Comparison of ENCODE assay signal across 9 mouse cellular contexts in the genomic region with DNA sequence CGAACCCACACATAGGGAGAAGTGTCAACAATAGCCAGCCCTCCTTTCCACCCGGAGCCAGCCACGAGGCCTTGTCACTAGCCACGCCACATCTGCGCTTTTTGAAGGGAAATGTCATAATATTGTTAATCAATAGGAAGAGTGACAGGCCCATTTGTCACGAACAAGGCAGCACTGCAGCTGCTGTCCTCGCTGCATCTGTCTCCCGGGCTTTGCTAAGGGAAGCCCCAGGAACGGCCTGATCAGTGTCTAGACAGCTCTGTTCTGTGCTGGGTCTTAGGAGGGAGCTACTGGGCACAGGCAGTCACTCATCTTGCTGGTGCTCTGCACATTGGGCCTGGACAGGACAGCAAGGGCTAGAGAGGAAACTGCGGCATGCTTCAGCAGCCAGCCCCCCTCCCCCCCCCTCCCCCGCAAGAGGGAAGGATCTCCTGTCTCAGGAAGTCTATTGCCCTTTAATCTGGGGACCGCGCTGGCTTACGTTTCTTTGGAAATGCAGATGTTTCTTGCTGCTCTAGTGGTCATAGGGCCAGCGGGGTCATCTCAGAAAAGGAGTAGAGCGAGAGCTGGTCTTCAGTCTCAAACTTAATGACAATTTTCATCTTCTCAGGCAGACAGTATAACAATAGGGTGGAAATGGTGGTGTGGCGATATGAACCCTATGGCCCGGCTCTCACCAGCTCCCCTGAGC.
DNase-seq lines count a peak whose midpoint lies in the region; ATAC-seq and TF ChIP-seq lines count a peak whose summit lies in the region.
"Had no signal": no experiment of that assay in that cellular context is flagged by ENCODE, and none has a peak within 500 bp of the region (broad histone marks: within the 10 kb centered on the region; RNA-seq: fewer than 3 reads in every experiment).

No protein-coding gene starts in this region.

- 9% methylated on average over 17 of the region's 18 CpGs for WGBS in kidney, embryonic 14.5 days
- WGBS in forebrain, embryonic 12.5 days, result 13% methylated on average over 18 of the region's 18 CpGs
- WGBS in limb, embryonic 14.5 days, result 27% methylated on average over 17 of the region's 18 CpGs
- 13% methylated on average over 18 of the region's 18 CpGs for WGBS in neural tube, embryonic 14.5 days

- no peak overlapping the region for H3K4me3 ChIP-seq in kidney, embryonic 14.5 days (ENCODE audit: low read length)
- no peak overlapping the region for H3K4me3 ChIP-seq in forebrain, embryonic 12.5 days (replicated peaks)
- H3K4me3 ChIP-seq in limb, embryonic 14.5 days (replicated peaks; ENCODE audit: low read length), result no peak overlapping the region
- H3K4me3 ChIP-seq in neural tube, embryonic 14.5 days (ENCODE audit: low read depth, low read length), result no peak overlapping the region
- no peak overlapping the region for H3K4me3 ChIP-seq in left cerebral cortex, adult 2 months

- H3K27ac ChIP-seq in kidney, embryonic 14.5 days (ENCODE audit: low read depth, low read length), result peak overlapping the region; percentile 96
- H3K27ac ChIP-seq in forebrain, embryonic 12.5 days, result peak overlapping the region; percentile 77
- no peak overlapping the region for H3K27ac ChIP-seq in limb, embryonic 14.5 days (replicated peaks; ENCODE audit: low read depth, low read length)
- H3K27ac ChIP-seq in neural tube, embryonic 14.5 days (ENCODE audit: low read depth, low read length), result peak overlapping the region; percentile 49
- no peak overlapping the region for H3K27ac ChIP-seq in left cerebral cortex, adult 2 months

- H3K9ac ChIP-seq in kidney, embryonic 14.5 days (ENCODE audit: low read depth, low read length), result peak overlapping the region; percentile 14; the same call in 1 of the 2 replicates
- H3K9ac ChIP-seq in forebrain, embryonic 12.5 days, result peak overlapping the region; percentile 29; the same call in 1 of the 2 replicates
- no peak overlapping the region for H3K9ac ChIP-seq in limb, embryonic 14.5 days (ENCODE audit: low read depth, low read length, severe bottlenecking)
- no peak overlapping the region for H3K9ac ChIP-seq in neural tube, embryonic 14.5 days (replicated peaks; ENCODE audit: low read depth, low read length)

- ATAC-seq in kidney, embryonic 14.5 days (ENCODE audit: low FRiP score, low TSS enrichment), result peak; percentile 55
- ATAC-seq in forebrain, embryonic 12.5 days (ENCODE audit: low FRiP score), result peak; percentile 69
- ATAC-seq in limb, embryonic 14.5 days (ENCODE audit: low FRiP score, low read depth), result peak; percentile 24; the same call in 1 of the 2 replicates
- ATAC-seq in neural tube, embryonic 14.5 days (ENCODE audit: low read depth), result peak; percentile 50; the same call in 1 of the 2 replicates
- ATAC-seq in monocyte, adult 5-6 weeks (replicated peaks; ENCODE audit: insufficient number of reproducible peaks, low FRiP score, low TSS enrichment, poor library complexity, severe bottlenecking), result no peak

- TF ChIP-seq CTCF in left cerebral cortex, adult 2 months (IDR thresholded peaks at IDR 0.05), result no peak

- peaks cover 51% of the 10 kb centered on the region for H3K4me1 ChIP-seq in kidney, embryonic 14.5 days (ENCODE audit: control insufficient read depth, insufficient read depth, low read length)
- peaks cover 58% of the 10 kb centered on the region for H3K4me1 ChIP-seq in forebrain, embryonic 12.5 days
- H3K4me1 ChIP-seq in limb, embryonic 14.5 days (ENCODE audit: control insufficient read depth, insufficient read depth, low read length), result peaks cover 43% of the 10 kb centered on the region
- H3K4me1 ChIP-seq in neural tube, embryonic 14.5 days (ENCODE audit: control insufficient read depth, insufficient read depth, low read length), result peaks cover 27% of the 10 kb centered on the region

- peak overlapping the region; percentile 24; the same call in 1 of the 2 replicates for H3K4me2 ChIP-seq in kidney, embryonic 14.5 days (replicated peaks; ENCODE audit: low read depth, low read length)
- H3K4me2 ChIP-seq in forebrain, embryonic 12.5 days, result peak overlapping the region; percentile 15; the same call in 1 of the 2 replicates
- H3K4me2 ChIP-seq in limb, embryonic 14.5 days (replicated peaks; ENCODE audit: low read depth, low read length, severe bottlenecking), result no peak overlapping the region
- no peak overlapping the region for H3K4me2 ChIP-seq in neural tube, embryonic 14.5 days (ENCODE audit: low read depth, low read length)

- no peak for TF ChIP-seq POLR2A in limb, embryonic 14.5 days (IDR thresholded peaks at IDR 0.05; ENCODE audit: borderline replicate concordance, extremely low read depth, insufficient read depth, insufficient read length)

- intact Hi-C loops in left cerebral cortex, adult 2 months (cut with DNase I), result no loop called here

- DNase-seq in kidney, postnatal 10 days, result no peak
- DNase-seq in limb, embryonic 14.5 days (ENCODE audit: low spot score), result no peak
- no peak for DNase-seq in left cerebral cortex, adult 2 months (ENCODE audit: extremely low spot score in 1 of 2, low spot score in 2 of 2)
- no peak for DNase-seq in spleen, postnatal 14 days (ENCODE audit: low spot score in 2 of 2)
- DNase-seq: gastrocnemius, postnatal 36 days had no signal

- no peaks in the 10 kb centered on the region for H3K36me3 ChIP-seq in kidney, embryonic 14.5 days (ENCODE audit: control insufficient read depth, insufficient read depth, low read length)
- no peaks in the 10 kb centered on the region for H3K36me3 ChIP-seq in forebrain, embryonic 12.5 days (replicated peaks)
- H3K36me3 ChIP-seq in limb, embryonic 14.5 days (ENCODE audit: control insufficient read depth, insufficient read depth, low read length), result no peaks in the 10 kb centered on the region
- no peaks in the 10 kb centered on the region for H3K36me3 ChIP-seq in neural tube, embryonic 14.5 days (ENCODE audit: control insufficient read depth, insufficient read depth, low read length)

- peaks cover 5% of the 10 kb centered on the region; the same call in 1 of the 2 replicates for H3K9me3 ChIP-seq in kidney, embryonic 14.5 days (ENCODE audit: control insufficient read depth, low read length)
- no peaks in the 10 kb centered on the region for H3K9me3 ChIP-seq in forebrain, embryonic 12.5 days
- H3K9me3 ChIP-seq in limb, embryonic 14.5 days (ENCODE audit: control insufficient read depth, low read length), result peaks cover 5% of the 10 kb centered on the region
- no peaks in the 10 kb centered on the region for H3K9me3 ChIP-seq in neural tube, embryonic 14.5 days (ENCODE audit: control insufficient read depth, low read length)

- no peaks in the 10 kb centered on the region for H3K27me3 ChIP-seq in kidney, embryonic 14.5 days (ENCODE audit: control insufficient read depth, insufficient read depth, low read length)
- peaks cover 5% of the 10 kb centered on the region for H3K27me3 ChIP-seq in forebrain, embryonic 12.5 days
- 0 out of 2 replicates have a peak, but pooled peaks cover 3% of the 10 kb centered on the region for H3K27me3 ChIP-seq in limb, embryonic 14.5 days (ENCODE audit: control insufficient read depth, insufficient read depth, low read length)
- no peaks in the 10 kb centered on the region for H3K27me3 ChIP-seq in neural tube, embryonic 14.5 days (ENCODE audit: control insufficient read depth, insufficient read depth, low read length)

Comparison
In these comparisons a context has a peak if more than half of its experiments do, and no peak if none do; other contexts are left out.
1. H3K27ac ChIP-seq: peak in kidney, embryonic 14.5 days (single experiment), forebrain, embryonic 12.5 days (single experiment) and neural tube, embryonic 14.5 days (single experiment); none in limb, embryonic 14.5 days (single experiment) and left cerebral cortex, adult 2 months (single experiment).
2. H3K4me2 ChIP-seq: peak in kidney, embryonic 14.5 days (single experiment) and forebrain, embryonic 12.5 days (single experiment); none in limb, embryonic 14.5 days (single experiment) and neural tube, embryonic 14.5 days (single experiment).
3. H3K9ac ChIP-seq: peak in kidney, embryonic 14.5 days (single experiment) and forebrain, embryonic 12.5 days (single experiment); none in limb, embryonic 14.5 days (single experiment) and neural tube, embryonic 14.5 days (single experiment).